Mouse (Mus musculus): ENCODE measurements around the gene Rps6ka4. TPM values are rescaled to one million over a fixed set of nuclear protein-coding genes. Genes with fewer than 3 reads are reported as not detected.

The Rps6ka4 gene
- polyA plus RNA-seq (2012), result 50.6 and 57.4 TPM in 2 replicates

DNA sequence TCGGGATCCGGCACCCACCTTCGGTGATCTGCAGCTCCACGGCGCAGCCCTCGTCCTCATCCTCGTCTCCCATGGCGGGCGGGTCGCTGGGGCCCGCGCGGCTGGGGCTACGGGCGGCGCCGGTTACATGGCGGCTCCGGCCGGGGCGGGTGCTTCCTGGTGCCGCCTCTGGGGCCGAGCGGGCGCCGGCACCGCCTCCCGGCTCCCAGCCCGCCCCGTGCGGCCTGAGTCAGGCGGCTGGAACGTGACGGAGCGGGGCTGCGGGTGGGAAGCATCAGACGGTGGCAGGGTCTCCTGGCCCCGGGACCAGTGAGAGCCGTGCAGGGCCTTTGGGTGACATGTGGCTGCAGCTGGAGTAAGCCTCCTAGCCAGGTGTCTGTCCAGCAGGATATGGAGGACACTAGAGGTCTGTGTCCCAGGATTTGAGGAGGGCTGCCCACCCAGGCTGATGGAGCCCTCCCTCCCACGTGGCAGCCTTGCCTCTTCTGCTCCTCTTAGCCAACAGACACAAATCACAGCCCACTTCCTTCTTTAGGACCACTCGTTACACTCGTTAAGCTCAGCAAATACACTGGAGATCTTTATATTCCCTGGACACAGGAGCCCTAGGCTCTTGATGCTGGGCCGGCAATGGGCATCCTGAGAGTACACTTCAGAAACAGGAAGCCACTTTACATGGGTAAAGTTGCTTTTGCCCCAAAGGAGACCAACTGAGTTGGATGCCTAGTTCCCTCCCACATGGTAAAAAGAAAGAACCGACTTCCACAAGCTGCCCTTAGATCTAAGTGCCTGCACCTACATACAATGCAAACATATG is at the start of gene Rps6ka4:
Gene Rps6ka4, minus strand, starts transcription at position 162 of the 817 bp plus-strand sequence.
- TF ChIP-seq GATA1 (IDR thresholded peaks at IDR 0.05; ENCODE audit: low read length), result no peak

- TF ChIP-seq GATA1 (IDR thresholded peaks at IDR 0.05; ENCODE audit: low read length), result no peak
These were observed 37.5 kb upstream of the Rps6ka4 start for GRCm38 (mm10) chr19:6877965-6878364.

- no peak for TF ChIP-seq GATA1 (IDR thresholded peaks at IDR 0.05; ENCODE audit: low read length)
These were observed 36.4 kb upstream of the Rps6ka4 start for GRCm38 (mm10) chr19:6876799-6877198.

DNA sequence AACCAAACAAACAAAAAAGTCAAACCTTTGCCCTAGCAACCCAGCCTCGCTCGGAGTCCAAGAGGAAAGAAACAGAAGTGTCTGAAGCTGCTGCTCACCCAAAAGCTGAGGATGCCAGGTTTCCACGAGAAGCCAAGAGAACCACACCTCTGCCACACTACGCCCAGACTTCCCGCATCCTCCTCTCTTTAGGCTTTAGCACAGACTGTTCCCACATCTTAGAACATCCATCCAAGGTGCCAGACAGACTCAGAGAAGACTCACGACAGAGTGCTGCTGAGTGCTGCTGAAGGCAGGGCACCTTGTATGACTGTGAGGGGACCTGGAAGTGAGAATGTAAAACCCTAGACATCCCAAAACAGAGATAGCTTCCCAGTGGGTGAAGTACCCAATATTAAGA is 35.4 kb upstream of the Rps6ka4 start:
- TF ChIP-seq GATA1 (IDR thresholded peaks at IDR 0.05; ENCODE audit: low read length), result no peak

GRCm38 (mm10) chr19:6874257-6874656 is 33.8 kb upstream of the Rps6ka4 start:
- no peak for TF ChIP-seq GATA1 (IDR thresholded peaks at IDR 0.05; ENCODE audit: low read length)

DNA sequence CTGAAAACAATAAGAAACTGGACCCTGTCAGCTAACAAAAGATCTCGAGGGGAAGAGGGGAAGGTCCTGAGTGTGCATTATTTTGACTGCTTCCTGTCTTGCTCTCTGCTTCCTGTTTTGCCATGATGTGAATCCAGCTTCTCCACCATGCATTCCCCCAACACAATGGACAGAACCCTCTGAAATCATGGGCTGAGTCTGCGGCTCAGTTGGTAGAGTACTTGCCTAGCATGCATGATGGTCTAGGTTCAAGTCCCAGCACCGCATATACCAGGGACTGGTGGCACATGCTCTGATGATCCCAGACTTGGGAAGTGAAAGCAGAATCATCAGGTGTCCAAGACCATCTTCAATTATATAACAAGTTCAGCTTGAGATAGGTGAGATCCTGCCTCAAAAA is 32.3 kb upstream of the Rps6ka4 start:
- TF ChIP-seq GATA1 (IDR thresholded peaks at IDR 0.05; ENCODE audit: low read length), result no peak

- TF ChIP-seq GATA1 (IDR thresholded peaks at IDR 0.05; ENCODE audit: low read length), result no peak
These were observed 31.3 kb upstream of the Rps6ka4 start for GRCm38 (mm10) chr19:6871574-6872271.

DNA sequence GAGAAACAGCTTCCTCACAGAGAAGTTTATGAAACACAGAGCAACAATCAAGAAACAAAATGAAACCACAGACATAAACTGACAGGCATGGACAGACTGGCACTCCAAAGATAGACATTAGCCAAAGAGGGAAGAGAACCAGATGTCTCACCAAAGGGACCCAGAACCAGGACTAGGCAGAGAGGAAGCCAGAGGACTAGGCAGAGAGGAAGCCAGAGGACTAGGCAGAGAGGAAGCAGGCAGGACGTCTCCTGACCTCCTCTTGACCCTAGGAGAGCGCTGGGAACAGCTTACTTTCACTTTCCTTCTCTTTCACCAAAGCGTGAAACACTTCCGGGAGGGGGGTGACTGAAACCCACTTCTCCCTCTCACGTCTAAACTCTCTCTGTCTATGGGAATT is 28.9 kb upstream of the Rps6ka4 start:
- no peak for TF ChIP-seq GATA1 (IDR thresholded peaks at IDR 0.05; ENCODE audit: low read length)

GRCm38 (mm10) chr19:6861451-6861850 is 21.0 kb upstream of the Rps6ka4 start:
- TF ChIP-seq GATA1 (IDR thresholded peaks at IDR 0.05; ENCODE audit: low read length), result no peak

- TF ChIP-seq GATA1 (IDR thresholded peaks at IDR 0.05; ENCODE audit: low read length), result no peak
These were observed 20.3 kb upstream of the Rps6ka4 start for GRCm38 (mm10) chr19:6860706-6861105.

- TF ChIP-seq GATA1 (IDR thresholded peaks at IDR 0.05; ENCODE audit: low read length), result no peak
These were observed 19.5 kb upstream of the Rps6ka4 start for GRCm38 (mm10) chr19:6859971-6860370.

DNA sequence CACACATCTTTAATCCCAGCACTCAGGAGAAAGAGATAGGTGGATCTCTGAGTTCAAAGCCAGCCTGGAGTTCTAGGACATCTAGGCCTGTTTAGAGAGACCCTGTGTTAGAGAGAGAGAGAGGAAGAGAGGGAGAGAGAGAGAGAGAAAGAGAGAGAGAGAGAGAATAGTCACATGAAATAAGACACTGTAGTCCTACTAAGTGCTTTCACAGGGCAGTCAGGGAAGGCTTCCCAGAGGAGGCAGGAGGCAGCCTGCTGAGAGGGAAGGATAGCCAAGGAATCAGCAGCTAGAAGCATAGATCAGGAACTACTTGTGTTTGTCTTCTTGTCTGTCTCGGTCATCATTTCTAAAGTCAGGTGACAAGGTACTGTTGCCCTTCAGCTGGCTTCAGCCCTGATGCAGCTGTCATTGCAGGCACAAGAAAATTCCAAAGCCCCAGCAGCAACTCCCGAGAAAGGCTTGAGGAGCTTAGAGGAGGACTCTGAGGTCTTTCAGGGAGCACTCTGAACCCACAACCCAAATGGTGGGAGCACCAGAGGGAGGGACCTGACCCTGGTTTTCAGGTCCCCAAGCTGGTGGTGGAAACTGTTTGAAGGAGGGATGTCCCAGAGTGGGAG is 18.7 kb upstream of the Rps6ka4 start:
- no peak for TF ChIP-seq GATA1 (IDR thresholded peaks at IDR 0.05; ENCODE audit: low read length)

DNA sequence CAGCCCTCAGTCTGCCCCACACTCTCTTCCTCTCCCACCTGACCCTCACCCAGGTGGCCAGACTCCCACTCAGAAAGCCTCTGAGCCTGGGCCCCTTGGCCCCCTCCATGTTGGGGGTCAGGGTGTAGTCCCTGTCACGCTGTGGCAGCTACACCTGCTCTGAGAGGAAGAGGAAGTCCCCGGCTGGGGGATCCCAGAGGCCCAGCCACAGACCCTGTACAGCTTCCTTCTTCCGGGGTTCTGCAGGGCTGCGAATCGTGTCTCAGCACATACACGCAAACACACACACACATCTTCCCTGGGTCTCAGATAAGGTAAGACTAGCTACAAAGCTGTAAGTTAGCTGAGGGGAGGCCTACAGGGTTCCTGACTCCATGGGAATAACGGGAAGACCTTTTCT is 17.6 kb upstream of the Rps6ka4 start, which contains the start of gene Ccdc88b:
Gene Ccdc88b, minus strand, starts transcription at position 181 of the 400 bp plus-strand sequence.
- TF ChIP-seq GATA1 (IDR thresholded peaks at IDR 0.05; ENCODE audit: low read length), result no peak

DNA sequence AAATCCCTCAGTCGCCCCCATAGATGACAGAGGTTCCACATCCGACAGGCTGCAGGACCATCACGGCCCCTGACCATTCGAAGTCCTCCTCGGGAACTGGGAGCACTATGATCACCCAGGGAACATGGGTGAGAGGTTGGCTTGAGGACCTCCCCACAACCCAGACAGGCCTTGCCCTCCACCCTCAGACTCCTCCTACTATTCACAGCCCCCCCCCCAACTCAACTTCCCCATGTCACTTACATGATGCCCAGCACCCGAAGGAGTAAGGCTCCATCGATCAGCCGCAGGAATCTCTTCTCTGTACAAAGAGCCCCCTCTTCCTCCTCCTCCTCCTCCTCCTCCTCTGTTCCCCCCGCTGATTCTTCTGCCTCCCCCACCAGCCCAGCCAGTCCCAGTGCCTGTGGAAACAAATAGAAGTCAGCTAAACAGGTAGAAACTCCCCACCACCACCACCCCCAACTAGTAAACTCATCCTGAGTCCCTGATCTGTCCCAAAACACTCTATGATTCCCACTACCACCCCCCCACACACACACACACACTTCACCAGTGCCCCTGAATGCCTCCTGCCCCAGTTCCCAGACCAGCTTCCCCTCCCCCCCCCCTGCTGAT is 17.1 kb upstream of the Rps6ka4 start:
- TF ChIP-seq GATA1 (IDR thresholded peaks at IDR 0.05; ENCODE audit: low read length), result no peak

DNA sequence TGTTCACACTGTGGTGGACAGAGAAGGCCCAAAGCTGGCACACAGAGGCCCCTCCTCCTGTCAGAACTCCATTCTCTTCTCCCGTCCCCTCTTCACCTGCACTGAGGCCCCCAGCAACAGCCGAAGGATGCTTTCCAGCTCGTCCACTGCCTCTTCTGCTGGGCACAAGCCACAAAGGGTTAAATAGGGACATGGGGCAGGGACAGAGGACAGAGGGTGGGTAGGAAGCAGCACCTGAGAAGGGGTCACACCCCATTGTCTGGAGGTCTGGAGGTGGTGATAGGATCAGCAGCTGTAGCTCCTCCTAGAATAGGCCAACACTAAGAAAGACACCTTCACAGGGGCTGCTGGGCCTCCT is 16.5 kb upstream of the Rps6ka4 start:
- TF ChIP-seq GATA1 (IDR thresholded peaks at IDR 0.05; ENCODE audit: low read length), result no peak
